Mouse (Mus musculus) myocyte (in vitro differentiated cells): Measurements from ENCODE around the gene Cdk2ap2.
"Not testable (repeated sequence)": the region's sequence is repeated elsewhere in the genome, so short reads cannot be mapped to it uniquely, and the experiment has no call there.

ENCODE experiments used
- MAX ChIP-seq: IDR thresholded peaks from one replicate; pipeline ENCODE4 v1.6.1; 2011; ENCODE audit warnings: low read depth, mild to moderate bottlenecking, control low read depth
- MYOD1 ChIP-seq, 3 experiments: IDR thresholded peaks; one replicate each; pipeline ENCODE4 v1.6.1; 2011; ENCODE audit warnings: control low read depth in 2 of 3, low read depth in 2 of 3, mild to moderate bottlenecking in 2 of 3, moderate library complexity in 1 of 3; ENCODE audit not compliant: insufficient read length in 2 of 3, control insufficient read depth in 1 of 3
- MYOG ChIP-seq, 3 experiments: IDR thresholded peaks; one replicate each; pipeline ENCODE4 v1.6.1; 2011; ENCODE audit warnings: control low read depth in 2 of 3, low read depth in 2 of 3, mild to moderate bottlenecking in 2 of 3; ENCODE audit not compliant: insufficient read length in 2 of 3, control insufficient read depth in 1 of 3, insufficient read depth in 1 of 3
- POLR2A ChIP-seq: IDR thresholded peaks from one replicate; pipeline ENCODE4 v1.6.1; 2011; ENCODE audit warnings: low read depth, mild to moderate bottlenecking, control low read depth, moderate library complexity; ENCODE audit not compliant: insufficient read length
- POLR2AphosphoS2 ChIP-seq: IDR thresholded peaks from one replicate; pipeline ENCODE4 v1.6.1; 2011; ENCODE audit warnings: low read depth, control low read depth; ENCODE audit not compliant: insufficient read length
- REST ChIP-seq: IDR thresholded peaks from one replicate; pipeline ENCODE4 v1.6.1; 2011; ENCODE audit warnings: mild to moderate bottlenecking, control low read depth, moderate library complexity; ENCODE audit not compliant: insufficient read depth, insufficient read length
- USF1 ChIP-seq: IDR thresholded peaks from one replicate; pipeline ENCODE4 v1.6.1; 2011; ENCODE audit warnings: low read depth, mild to moderate bottlenecking, control low read depth, moderate library complexity

GRCm38 (mm10) chr19:4135229-4135962 lies 38.4 kb downstream of the Cdk2ap2 start:
- TF ChIP-seq USF1; MAX; POLR2A; MYOD1 (IDR thresholded peaks at IDR 0.05; ENCODE audit: control insufficient read depth in 1 of 3, insufficient read length in 2 of 3, low read depth in 2 of 3); REST; POLR2AphosphoS2; MYOG (IDR thresholded peaks at IDR 0.05; ENCODE audit: control insufficient read depth in 1 of 3, insufficient read depth in 1 of 3, insufficient read length in 2 of 3, low read depth in 2 of 3): not testable (repeated sequence)
